Mouse (Mus musculus): ENCODE data around the gene Cd200r1. TPM values are rescaled to one million over a fixed set of nuclear protein-coding genes. Genes with fewer than 3 reads are reported as not detected.

Cd200r1 gene
- polyA plus RNA-seq, 1 experiment from 2014 or later = 0.55 TPM

GRCm38 (mm10) chr16:44727525-44727924 lies 38.0 kb upstream of the Cd200r1 start:
- no peak overlapping the region for H3K4me3 ChIP-seq
- no peak overlapping the region for H3K4me2 ChIP-seq (replicated peaks)
- 95% methylated on average over 3 of the region's 3 CpGs for WGBS
- H3K36me3 ChIP-seq = peaks cover 29% of the 10 kb centered on the region
- no peak for ATAC-seq (ENCODE audit: low FRiP score, low read depth)
- H3K27me3 ChIP-seq (replicated peaks) = no peaks in the 10 kb centered on the region
- H3K9me3 ChIP-seq = no peaks in the 10 kb centered on the region
- H3K9ac ChIP-seq = no peak overlapping the region
- peaks cover 15% of the 10 kb centered on the region; the same call in 1 of the 2 replicates for H3K4me1 ChIP-seq
- H3K27ac ChIP-seq = no peak overlapping the region

GRCm38 (mm10) chr16:44734059-44734458 lies 31.5 kb upstream of the Cd200r1 start:
- no peak overlapping the region for H3K27ac ChIP-seq
- H3K9ac ChIP-seq = no peak overlapping the region
- no peak overlapping the region for H3K4me2 ChIP-seq (replicated peaks)
- no peak overlapping the region for H3K4me3 ChIP-seq
- H3K4me1 ChIP-seq = no peaks in the 10 kb centered on the region
- ATAC-seq (ENCODE audit: low FRiP score, low read depth) = no peak
- H3K27me3 ChIP-seq (replicated peaks) = no peaks in the 10 kb centered on the region
- WGBS = 90% methylated on average over 3 of the region's 3 CpGs
- no peaks in the 10 kb centered on the region for H3K9me3 ChIP-seq
- H3K36me3 ChIP-seq = peaks cover 86% of the 10 kb centered on the region

DNA sequence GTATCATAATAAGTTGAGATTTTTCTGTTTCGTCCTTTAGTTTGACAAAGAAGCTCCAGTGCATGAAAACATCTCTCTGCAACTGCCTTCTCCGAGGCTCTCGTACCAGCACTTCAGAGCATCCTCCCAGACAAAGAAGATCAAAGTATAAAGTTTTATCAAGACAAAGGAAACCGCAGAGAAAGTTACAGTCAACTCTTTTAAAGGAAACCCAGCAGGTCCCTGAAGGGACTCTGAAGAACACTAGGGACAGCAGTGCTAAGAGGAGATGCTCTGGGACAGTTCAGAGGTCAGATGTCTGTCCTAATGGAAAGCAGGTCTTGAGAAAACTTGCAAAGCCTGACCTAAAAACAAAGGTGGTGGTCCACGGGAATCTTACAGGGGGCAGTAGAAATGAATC lies 29.9 kb upstream of the Cd200r1 start:
- WGBS = 91% methylated on average over 5 of the region's 5 CpGs
- Histone ChIP-seq H3K27me3 (replicated peaks) (no peaks in the 10 kb centered on the region), H3K4me1 (no peaks in the 10 kb centered on the region), H3K9me3 (no peaks in the 10 kb centered on the region), H3K9ac (no peak overlapping the region), H3K4me2 (replicated peaks) (no peak overlapping the region), H3K36me3 (peaks cover 83% of the 10 kb centered on the region), H3K4me3 (no peak overlapping the region), H3K27ac (no peak overlapping the region)
- ATAC-seq (ENCODE audit: low FRiP score, low read depth) = no peak

DNA sequence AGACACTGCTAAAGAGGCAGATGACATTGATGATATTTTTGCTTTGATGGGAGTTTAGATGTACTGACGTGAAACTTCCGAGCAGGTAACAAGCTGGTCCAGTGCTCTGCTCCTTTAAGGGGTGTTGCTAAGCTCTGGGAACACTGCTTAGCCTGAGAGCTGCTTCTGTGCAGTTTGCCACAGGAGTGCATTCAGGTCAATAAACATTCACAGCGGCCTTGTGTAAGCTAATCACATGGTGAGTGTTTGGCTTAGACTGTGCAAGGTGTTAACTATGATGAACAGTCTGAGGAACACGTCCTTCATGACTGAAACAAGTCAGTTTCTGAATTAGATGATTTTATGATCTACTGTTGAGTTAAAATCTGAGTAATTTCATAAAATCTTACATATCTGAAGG lies 29.4 kb upstream of the Cd200r1 start:
- Histone ChIP-seq H3K9me3 (no peaks in the 10 kb centered on the region), H3K4me1 (no peaks in the 10 kb centered on the region), H3K27me3 (replicated peaks) (no peaks in the 10 kb centered on the region), H3K4me2 (replicated peaks) (no peak overlapping the region), H3K4me3 (no peak overlapping the region), H3K27ac (no peak overlapping the region), H3K9ac (no peak overlapping the region), H3K36me3 (peaks cover 79% of the 10 kb centered on the region)
- no peak for ATAC-seq (ENCODE audit: low FRiP score, low read depth)
- 88% methylated on average over 4 of the region's 4 CpGs for WGBS

DNA sequence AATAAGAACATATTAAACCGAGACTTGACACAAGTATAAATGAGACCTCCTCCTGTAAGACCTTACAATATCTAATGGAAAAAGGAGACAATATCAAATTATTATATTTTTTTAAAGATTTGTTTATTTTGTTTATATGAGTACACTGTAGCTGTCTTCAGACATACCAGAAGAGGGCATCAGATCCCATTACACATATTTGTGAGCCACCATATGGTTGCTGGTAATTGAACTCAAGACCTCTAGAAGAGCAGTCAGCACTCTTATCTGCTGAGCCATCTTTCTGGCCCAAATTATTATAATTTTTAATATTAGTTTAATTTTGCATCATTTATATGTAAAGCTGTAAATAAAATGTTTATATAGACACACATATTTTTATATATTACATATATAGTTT lies 22.8 kb upstream of the Cd200r1 start:
- Histone ChIP-seq H3K27ac (no peak overlapping the region), H3K9ac (no peak overlapping the region), H3K4me3 (no peak overlapping the region), H3K27me3 (replicated peaks) (no peaks in the 10 kb centered on the region), H3K4me1 (peaks cover 6% of the 10 kb centered on the region), H3K36me3 (peaks cover 30% of the 10 kb centered on the region), H3K4me2 (replicated peaks) (no peak overlapping the region), H3K9me3 (no peaks in the 10 kb centered on the region)
- 98% methylated on average over 1 of the region's 1 CpGs for WGBS
- no peak for ATAC-seq (ENCODE audit: low FRiP score, low read depth)

GRCm38 (mm10) chr16:44745471-44745865 lies 20.1 kb upstream of the Cd200r1 start:
- H3K4me1 ChIP-seq = peaks cover 6% of the 10 kb centered on the region
- peak overlapping the region; percentile 65 for H3K4me2 ChIP-seq (replicated peaks)
- WGBS = 8% methylated on average over 14 of the region's 14 CpGs
- peak overlapping the region; percentile 78 for H3K4me3 ChIP-seq
- peaks cover 10% of the 10 kb centered on the region for H3K36me3 ChIP-seq
- no peaks in the 10 kb centered on the region for H3K27me3 ChIP-seq (replicated peaks)
- peak overlapping the region; percentile 81 for H3K9ac ChIP-seq
- no peak; the same call in none of the 2 replicates for ATAC-seq (ENCODE audit: low FRiP score, low read depth)
- peak overlapping the region; percentile 89; the same call in 1 of the 2 replicates for H3K27ac ChIP-seq
- no peaks in the 10 kb centered on the region for H3K9me3 ChIP-seq

DNA sequence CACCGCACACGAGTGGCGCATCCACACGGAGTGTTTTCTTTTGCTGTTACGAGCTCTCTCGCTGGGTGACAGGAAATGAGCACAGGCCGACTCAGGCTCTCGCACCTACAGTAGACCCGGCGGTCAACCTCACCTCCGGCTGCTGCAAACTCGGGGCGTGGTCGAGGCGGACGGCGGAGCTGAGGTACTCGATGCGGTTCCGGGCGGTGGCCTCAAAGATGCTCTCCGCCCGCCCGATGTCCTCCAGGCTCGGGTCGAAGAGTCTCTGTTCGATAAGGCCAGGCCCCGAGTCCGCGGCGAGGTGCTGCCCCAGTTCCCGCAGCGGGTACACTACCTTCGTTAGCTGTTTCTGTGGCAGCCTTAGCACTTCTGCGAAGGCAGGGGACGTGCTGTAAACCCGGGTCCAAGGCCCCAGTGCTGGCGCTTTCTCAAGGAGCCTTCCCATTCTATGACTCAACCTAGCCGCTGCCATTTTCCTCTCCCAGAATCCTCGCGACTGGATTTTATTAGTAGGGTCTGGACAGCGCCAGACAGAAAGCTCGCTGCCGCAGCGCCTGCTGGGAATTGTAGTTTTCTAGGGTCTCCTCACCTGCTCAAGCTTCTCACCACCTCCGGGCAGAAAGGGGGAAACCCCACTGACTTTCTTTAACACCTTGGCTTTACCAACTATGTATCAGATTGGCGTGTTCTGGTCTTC lies 19.5 kb upstream of the Cd200r1 start, which contains the start of gene Gtpbp8:
TSS of gene Gtpbp8 (minus strand) at position 498 of the 697 bp plus-strand sequence.
- Histone ChIP-seq H3K27me3 (replicated peaks) (no peaks in the 10 kb centered on the region), H3K27ac (peak within 1 kb of the TSS; percentile 89), H3K9ac (peak within 1 kb of the TSS; percentile 81), H3K4me1 (peaks cover 6% of the 10 kb centered on the region), H3K4me3 (peak within 1 kb of the TSS; percentile 78), H3K9me3 (no peaks in the 10 kb centered on the region), H3K4me2 (replicated peaks) (peak within 1 kb of the TSS; percentile 65), H3K36me3 (peaks cover 10% of the 10 kb centered on the region)
- ATAC-seq (ENCODE audit: low FRiP score, low read depth) = peak; percentile 95
- WGBS = under 1% methylated on average over 47 of the region's 47 CpGs

GRCm38 (mm10) chr16:44748007-44748406 lies 17.5 kb upstream of the Cd200r1 start:
- Histone ChIP-seq H3K9me3 (no peaks in the 10 kb centered on the region), H3K36me3 (no peaks in the 10 kb centered on the region), H3K4me3 (no peak overlapping the region), H3K27me3 (replicated peaks) (no peaks in the 10 kb centered on the region), H3K9ac (no peak overlapping the region), H3K4me2 (replicated peaks) (no peak overlapping the region), H3K27ac (no peak overlapping the region), H3K4me1 (peaks cover 6% of the 10 kb centered on the region)
- WGBS = 52% methylated on average over 3 of the region's 3 CpGs
- ATAC-seq (ENCODE audit: low FRiP score, low read depth) = no peak

- H3K36me3 ChIP-seq = no peaks in the 10 kb centered on the region
- ATAC-seq (ENCODE audit: low FRiP score, low read depth) = no peak
- H3K4me3 ChIP-seq = no peak overlapping the region
- WGBS = 93% methylated on average over 8 of the region's 8 CpGs
- H3K4me2 ChIP-seq (replicated peaks) = no peak overlapping the region
- H3K4me1 ChIP-seq = no peaks in the 10 kb centered on the region
- H3K9me3 ChIP-seq = no peaks in the 10 kb centered on the region
- H3K27me3 ChIP-seq (replicated peaks) = no peaks in the 10 kb centered on the region
- no peak overlapping the region for H3K9ac ChIP-seq
- H3K27ac ChIP-seq = no peak overlapping the region
Observed at GRCm38 (mm10) chr16:44757700-44758099, 7.8 kb upstream of the Cd200r1 start.

DNA sequence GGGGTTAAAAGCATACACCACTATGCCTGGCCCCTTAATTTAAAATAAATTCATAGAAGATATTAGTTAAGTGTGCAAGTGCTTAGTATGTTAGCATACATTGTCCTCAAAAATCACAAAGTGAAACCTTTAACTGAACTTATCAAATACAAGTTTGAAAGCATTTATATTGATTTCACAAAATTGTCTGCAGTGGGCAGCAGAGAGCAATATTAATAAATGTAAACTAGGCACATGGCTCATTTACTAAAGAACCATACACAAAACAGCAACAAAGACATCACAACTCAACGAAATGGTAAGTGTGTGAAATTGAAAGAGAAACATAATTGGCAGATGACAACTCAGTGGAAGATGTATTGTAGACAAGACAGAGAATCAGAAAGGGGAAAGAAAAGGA lies 3.7 kb upstream of the Cd200r1 start:
- Histone ChIP-seq H3K4me3 (no peak overlapping the region), H3K27ac (no peak overlapping the region), H3K4me1 (no peaks in the 10 kb centered on the region), H3K4me2 (replicated peaks) (no peak overlapping the region), H3K9me3 (no peaks in the 10 kb centered on the region), H3K9ac (no peak overlapping the region), H3K27me3 (replicated peaks) (no peaks in the 10 kb centered on the region), H3K36me3 (no peaks in the 10 kb centered on the region)
- WGBS = 74% methylated on average over 1 of the region's 1 CpGs
- ATAC-seq (ENCODE audit: low FRiP score, low read depth) = no peak

GRCm38 (mm10) chr16:44766320-44766892 lies 870 bp downstream of the Cd200r1 start:
- Histone ChIP-seq H3K4me2 (replicated peaks) (no peak overlapping the region), H3K27me3 (replicated peaks) (no peaks in the 10 kb centered on the region), H3K4me3 (no peak overlapping the region), H3K9ac (no peak overlapping the region), H3K36me3 (no peaks in the 10 kb centered on the region), H3K4me1 (no peaks in the 10 kb centered on the region), H3K27ac (no peak overlapping the region), H3K9me3 (no peaks in the 10 kb centered on the region)
- no peak for ATAC-seq (ENCODE audit: low FRiP score, low read depth)
- WGBS = 90% methylated on average over 9 of the region's 9 CpGs

GRCm38 (mm10) chr16:44767506-44767905 lies 2.0 kb downstream of the Cd200r1 start:
- Histone ChIP-seq H3K4me1 (no peaks in the 10 kb centered on the region), H3K27ac (no peak overlapping the region), H3K9me3 (no peaks in the 10 kb centered on the region), H3K9ac (no peak overlapping the region), H3K4me3 (no peak overlapping the region), H3K4me2 (replicated peaks) (no peak overlapping the region), H3K36me3 (no peaks in the 10 kb centered on the region), H3K27me3 (replicated peaks) (no peaks in the 10 kb centered on the region)
- WGBS = 91% methylated on average over 7 of the region's 7 CpGs
- no peak for ATAC-seq (ENCODE audit: low FRiP score, low read depth)

GRCm38 (mm10) chr16:44767967-44768366 lies 2.4 kb downstream of the Cd200r1 start:
- 60% methylated on average over 2 of the region's 2 CpGs for WGBS
- H3K9ac ChIP-seq = no peak overlapping the region
- ATAC-seq (ENCODE audit: low FRiP score, low read depth) = no peak

More at GRCm38 (mm10) chr16:44767967-44768366, 2.4 kb downstream of the Cd200r1 start:
- Histone ChIP-seq H3K4me2 (replicated peaks) (no peak overlapping the region), H3K4me3 (no peak overlapping the region), H3K4me1 (no peaks in the 10 kb centered on the region), H3K27me3 (replicated peaks) (no peaks in the 10 kb centered on the region), H3K27ac (no peak overlapping the region), H3K9me3 (no peaks in the 10 kb centered on the region), H3K36me3 (no peaks in the 10 kb centered on the region)
